Mouse (Mus musculus) heart, embryonic 12.5 days (tissue): ENCODE data around the gene Zdhhc14. TPM values are rescaled to one million over a fixed set of nuclear protein-coding genes. Genes with fewer than 3 reads are reported as not detected.

ENCODE experiments used
- ATAC-seq: fragments of 200-750 bp; cut with Nextera tagmentation; 2 replicates; pipeline ENCODE4 v1.8.0; 2017; ENCODE audit warnings: moderate TSS enrichment, moderate library complexity; ENCODE audit not compliant: insufficient number of reproducible peaks, low FRiP score
- H3K27ac ChIP-seq: fragments of 300-500 bp; sonication (generic); 2 replicates; pipeline ENCODE4 v1.5.1; 2016; ENCODE audit warnings: mild to moderate bottlenecking, moderate library complexity; ENCODE audit not compliant: poor library complexity, severe bottlenecking
- H3K27me3 ChIP-seq: fragments of 300-500 bp; sonication (generic); replicated peaks from 2 replicates; pipeline ENCODE4 v1.6.1; 2016; ENCODE audit warnings: mild to moderate bottlenecking, moderate library complexity
- H3K36me3 ChIP-seq: fragments of 300-500 bp; sonication (generic); 2 replicates; pipeline ENCODE4 v1.6.1; 2016; ENCODE audit warnings: mild to moderate bottlenecking, moderate library complexity
- H3K4me1 ChIP-seq: fragments of 300-500 bp; sonication (generic); replicated peaks from 2 replicates; pipeline ENCODE4 v1.6.1; 2016; ENCODE audit warnings: mild to moderate bottlenecking
- H3K4me2 ChIP-seq: fragments of 300-500 bp; sonication (generic); 2 replicates; pipeline ENCODE4 v1.6.1; 2016; ENCODE audit warnings: mild to moderate bottlenecking, moderate library complexity
- H3K4me3 ChIP-seq: fragments of 300-500 bp; sonication (generic); 2 replicates; pipeline ENCODE4 v1.5.1; 2016; ENCODE audit warnings: mild to moderate bottlenecking
- H3K9ac ChIP-seq: fragments of 300-500 bp; sonication (generic); 2 replicates; pipeline ENCODE4 v1.6.1; 2016; ENCODE audit warnings: mild to moderate bottlenecking, moderate library complexity
- H3K9me3 ChIP-seq: fragments of 300-500 bp; sonication (generic); replicated peaks from 2 replicates; pipeline ENCODE4 v1.6.1; 2016; ENCODE audit warnings: mild to moderate bottlenecking, moderate library complexity
- WGBS: fragments of 180-500 bp; shearing (Covaris S2); methylation state at CpG from one replicate; pipeline ENCODE4 v1.1.7; 2016; 5-methylcytosine and 5-hydroxymethylcytosine counted together
- polyA plus RNA-seq: library from polyadenylated mRNA; unstranded; fragments of >200 nt; fragmentation: Nextera tagmentation; extraction: Ambion mirVana; gene quantifications from 2 replicates; pipeline ENCODE4 v1.2.1, GENCODE M21; 2016

Gene Zdhhc14
- polyA plus RNA-seq, 1 experiment from 2014 or later = 1.6 TPM

- no peak for ATAC-seq
- Histone ChIP-seq H3K4me3 (no peak overlapping the region), H3K9me3 (no peaks in the 10 kb centered on the region), H3K4me1 (peaks cover 5% of the 10 kb centered on the region; the same call in 1 of the 2 replicates), H3K27ac (no peak overlapping the region), H3K36me3 (no peaks in the 10 kb centered on the region), H3K9ac (no peak overlapping the region), H3K4me2 (no peak overlapping the region), H3K27me3 (0 out of 2 replicates have a peak, but pooled peaks cover 4% of the 10 kb centered on the region)
- 85% methylated on average over 15 of the region's 15 CpGs for WGBS
Measured at GRCm38 (mm10) chr17:5756855-5757254, 264.5 kb downstream of the Zdhhc14 start.

GRCm38 (mm10) chr17:5763768-5764167 lies 271.4 kb downstream of the Zdhhc14 start:
- Histone ChIP-seq H3K9me3 (no peaks in the 10 kb centered on the region), H3K36me3 (no peaks in the 10 kb centered on the region), H3K27ac (no peak overlapping the region), H3K4me1 (peaks cover 2% of the 10 kb centered on the region; the same call in 1 of the 2 replicates), H3K9ac (no peak overlapping the region), H3K4me3 (no peak overlapping the region), H3K27me3 (0 out of 2 replicates have a peak, but pooled peaks cover 4% of the 10 kb centered on the region), H3K4me2 (no peak overlapping the region)
- 84% methylated on average over 5 of the region's 5 CpGs for WGBS
- no peak; the same call in 1 of the 2 replicates for ATAC-seq

- Histone ChIP-seq H3K36me3 (no peaks in the 10 kb centered on the region), H3K27me3 (0 out of 2 replicates have a peak, but pooled peaks cover 4% of the 10 kb centered on the region), H3K9ac (no peak overlapping the region), H3K9me3 (no peaks in the 10 kb centered on the region), H3K4me1 (peaks cover 7% of the 10 kb centered on the region), H3K4me3 (no peak overlapping the region), H3K27ac (no peak overlapping the region), H3K4me2 (no peak overlapping the region)
- WGBS = 58% methylated on average over 5 of the region's 5 CpGs
- ATAC-seq = no peak
Measured at GRCm38 (mm10) chr17:5764270-5764669, 271.9 kb downstream of the Zdhhc14 start.

GRCm38 (mm10) chr17:5765746-5766145 lies 273.4 kb downstream of the Zdhhc14 start:
- Histone ChIP-seq H3K27ac (no peak overlapping the region), H3K9me3 (no peaks in the 10 kb centered on the region), H3K36me3 (no peaks in the 10 kb centered on the region), H3K27me3 (no peaks in the 10 kb centered on the region), H3K4me2 (no peak overlapping the region), H3K9ac (no peak overlapping the region), H3K4me1 (peaks cover 17% of the 10 kb centered on the region), H3K4me3 (no peak overlapping the region)
- no peak for ATAC-seq
- 85% methylated on average over 4 of the region's 4 CpGs for WGBS

- Histone ChIP-seq H3K4me1 (peaks cover 22% of the 10 kb centered on the region), H3K27ac (no peak overlapping the region), H3K4me3 (no peak overlapping the region), H3K9me3 (0 out of 2 replicates have a peak, but pooled peaks cover 4% of the 10 kb centered on the region), H3K9ac (no peak overlapping the region), H3K27me3 (no peaks in the 10 kb centered on the region), H3K36me3 (no peaks in the 10 kb centered on the region), H3K4me2 (no peak overlapping the region)
- no peak for ATAC-seq
- 69% methylated on average over 6 of the region's 6 CpGs for WGBS
Measured at GRCm38 (mm10) chr17:5768164-5768705, 275.9 kb downstream of the Zdhhc14 start.

- no peak for ATAC-seq
- WGBS = 72% methylated on average over 9 of the region's 9 CpGs
- Histone ChIP-seq H3K27me3 (no peaks in the 10 kb centered on the region), H3K27ac (peak overlapping the region; percentile 88; the same call in 1 of the 2 replicates), H3K4me1 (peaks cover 22% of the 10 kb centered on the region), H3K9ac (no peak overlapping the region), H3K9me3 (0 out of 2 replicates have a peak, but pooled peaks cover 4% of the 10 kb centered on the region), H3K36me3 (no peaks in the 10 kb centered on the region), H3K4me3 (no peak overlapping the region), H3K4me2 (0 out of 2 replicates have a peak overlapping the region, but pooled peaks have one; percentile 67)
Measured at GRCm38 (mm10) chr17:5768810-5769520, 276.6 kb downstream of the Zdhhc14 start.

- H3K27ac ChIP-seq = peak overlapping the region; percentile 88
- H3K4me2 ChIP-seq = peak overlapping the region; percentile 67
- H3K36me3 ChIP-seq = no peaks in the 10 kb centered on the region
- peaks cover 22% of the 10 kb centered on the region for H3K4me1 ChIP-seq
- 39% methylated on average over 7 of the region's 7 CpGs for WGBS
- H3K27me3 ChIP-seq = no peaks in the 10 kb centered on the region
- peak overlapping the region; percentile 43; the same call in 1 of the 2 replicates for H3K9ac ChIP-seq
- no peak for ATAC-seq
- H3K9me3 ChIP-seq = peaks cover 7% of the 10 kb centered on the region; the same call in 1 of the 2 replicates
- peak overlapping the region; percentile 46 for H3K4me3 ChIP-seq
Measured at GRCm38 (mm10) chr17:5769776-5770175, 277.4 kb downstream of the Zdhhc14 start.

GRCm38 (mm10) chr17:5770265-5771249 lies 278.2 kb downstream of the Zdhhc14 start:
- peak; percentile 83 for ATAC-seq

GRCm38 (mm10) chr17:5780213-5780975 lies 288.0 kb downstream of the Zdhhc14 start:
- Histone ChIP-seq H3K4me1 (no peaks in the 10 kb centered on the region), H3K4me2 (no peak overlapping the region), H3K9ac (no peak overlapping the region), H3K36me3 (no peaks in the 10 kb centered on the region), H3K27ac (no peak overlapping the region), H3K27me3 (no peaks in the 10 kb centered on the region), H3K4me3 (no peak overlapping the region), H3K9me3 (0 out of 2 replicates have a peak, but pooled peaks cover 2% of the 10 kb centered on the region)
- 74% methylated on average over 5 of the region's 5 CpGs for WGBS
- ATAC-seq = no peak

More at GRCm38 (mm10) chr17:5770265-5771249, 278.2 kb downstream of the Zdhhc14 start:
- Histone ChIP-seq H3K4me2 (peak overlapping the region; percentile 67), H3K4me3 (peak overlapping the region; percentile 46), H3K4me1 (peaks cover 22% of the 10 kb centered on the region), H3K9me3 (peaks cover 10% of the 10 kb centered on the region; the same call in 1 of the 2 replicates), H3K27me3 (no peaks in the 10 kb centered on the region), H3K27ac (peak overlapping the region; percentile 88), H3K36me3 (no peaks in the 10 kb centered on the region), H3K9ac (peak overlapping the region; percentile 43)
- 8% methylated on average over 22 of the region's 22 CpGs for WGBS

- no peak for ATAC-seq
- Histone ChIP-seq H3K4me1 (no peaks in the 10 kb centered on the region), H3K9me3 (peaks cover 6% of the 10 kb centered on the region), H3K27me3 (no peaks in the 10 kb centered on the region), H3K4me3 (no peak overlapping the region), H3K27ac (no peak overlapping the region), H3K9ac (no peak overlapping the region), H3K4me2 (no peak overlapping the region), H3K36me3 (no peaks in the 10 kb centered on the region)
- WGBS = 54% methylated on average over 2 of the region's 2 CpGs
Measured at GRCm38 (mm10) chr17:5785238-5785637, 292.9 kb downstream of the Zdhhc14 start.
